In the genomic region with DNA sequence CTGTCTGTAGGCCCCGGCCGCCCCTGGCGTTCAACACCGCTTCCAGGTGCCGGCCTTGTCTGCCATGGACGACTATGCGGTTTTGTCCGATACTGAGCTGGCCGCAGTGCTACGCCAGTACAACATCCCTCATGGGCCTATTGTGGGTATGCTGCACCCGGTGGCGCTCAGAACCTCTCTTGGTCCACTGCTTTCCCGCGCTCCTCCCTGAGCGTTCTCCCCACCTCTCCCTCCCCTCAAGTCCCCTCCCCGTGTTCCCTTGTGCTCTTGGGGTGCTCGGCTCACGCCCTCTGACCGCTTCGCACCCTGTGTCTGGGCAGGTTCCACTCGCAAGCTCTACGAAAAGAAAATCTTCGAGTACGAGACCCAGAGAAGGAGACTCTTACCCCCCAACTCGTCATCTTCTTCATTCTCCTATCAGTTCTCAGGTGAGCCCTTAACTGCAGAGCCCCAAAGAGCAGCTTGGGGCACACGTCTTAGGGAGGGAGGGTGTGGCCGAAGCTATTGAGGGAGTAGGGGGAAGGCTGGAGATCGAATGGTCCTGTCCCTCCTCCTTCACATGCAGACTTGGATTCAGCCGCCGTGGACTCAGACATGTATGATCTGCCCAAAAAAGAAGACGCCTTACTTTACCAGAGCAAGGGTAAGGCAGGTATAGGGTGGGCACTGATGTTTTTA, we compare ENCODE assay signal across 8 mouse cellular contexts. TPM values are rescaled to one million over a fixed set of nuclear protein-coding genes. Genes with fewer than 3 reads are reported as not detected.
DNase-seq lines count a peak whose midpoint lies in the region; ATAC-seq and TF ChIP-seq lines count a peak whose summit lies in the region.

No protein-coding gene starts in this region.

- no peaks in the 10 kb centered on the region for H3K36me3 ChIP-seq in lung, postnatal 0 days (ENCODE audit: insufficient read depth, low read length)
- peaks cover 10% of the 10 kb centered on the region; the same call in 1 of the 2 replicates for H3K36me3 ChIP-seq in embryonic facial prominence, embryonic 15.5 days
- H3K36me3 ChIP-seq in limb, embryonic 10.5 days: peaks cover 34% of the 10 kb centered on the region
- 0 out of 2 replicates have a peak, but pooled peaks cover 25% of the 10 kb centered on the region for H3K36me3 ChIP-seq in neural tube, embryonic 13.5 days

- peak overlapping the region; percentile 91 for H3K27ac ChIP-seq in lung, postnatal 0 days (ENCODE audit: low read length)
- peak overlapping the region; percentile 93 for H3K27ac ChIP-seq in embryonic facial prominence, embryonic 15.5 days (replicated peaks)
- H3K27ac ChIP-seq in limb, embryonic 10.5 days: peak overlapping the region; percentile 91
- H3K27ac ChIP-seq in neural tube, embryonic 13.5 days (replicated peaks): peak overlapping the region; percentile 93

- no peaks in the 10 kb centered on the region for H3K9me3 ChIP-seq in lung, postnatal 0 days (ENCODE audit: low read length)
- H3K9me3 ChIP-seq in embryonic facial prominence, embryonic 15.5 days (replicated peaks): no peaks in the 10 kb centered on the region
- no peaks in the 10 kb centered on the region for H3K9me3 ChIP-seq in limb, embryonic 10.5 days (replicated peaks)
- no peaks in the 10 kb centered on the region for H3K9me3 ChIP-seq in neural tube, embryonic 13.5 days

- TF ChIP-seq CTCF in lung, postnatal 0 days (IDR thresholded peaks at IDR 0.05): no peak

- intact Hi-C loops in left cerebral cortex, postnatal 36 days (cut with DNase I): no loop called here
- intact Hi-C loops in left cerebral cortex, postnatal 25 days (cut with DNase I): loop anchor here (2.0 kb wide), 1 partner anchor 16 kb away; the partner anchor contains the start of gene Rpl10

- H3K9ac ChIP-seq in lung, postnatal 0 days (replicated peaks; ENCODE audit: low read depth): peak overlapping the region; percentile 56
- H3K9ac ChIP-seq in embryonic facial prominence, embryonic 15.5 days: peak overlapping the region; percentile 59
- peak overlapping the region; percentile 81 for H3K9ac ChIP-seq in neural tube, embryonic 13.5 days

- H3K4me3 ChIP-seq in lung, postnatal 0 days (ENCODE audit: low read depth, low read length): peak overlapping the region; percentile 52
- peak overlapping the region; percentile 58 for H3K4me3 ChIP-seq in embryonic facial prominence, embryonic 15.5 days (replicated peaks)
- peak overlapping the region; percentile 66 for H3K4me3 ChIP-seq in limb, embryonic 10.5 days
- peak overlapping the region; percentile 56 for H3K4me3 ChIP-seq in neural tube, embryonic 13.5 days

- peak overlapping the region; percentile 67 for H3K4me2 ChIP-seq in lung, postnatal 0 days (replicated peaks; ENCODE audit: low read depth, low read length)
- H3K4me2 ChIP-seq in embryonic facial prominence, embryonic 15.5 days (replicated peaks): peak overlapping the region; percentile 52
- peak overlapping the region; percentile 70 for H3K4me2 ChIP-seq in neural tube, embryonic 13.5 days

- no peaks in the 10 kb centered on the region for H3K4me1 ChIP-seq in lung, postnatal 0 days (ENCODE audit: insufficient read depth, low read depth, low read length)
- H3K4me1 ChIP-seq in embryonic facial prominence, embryonic 15.5 days: no peaks in the 10 kb centered on the region
- H3K4me1 ChIP-seq in limb, embryonic 10.5 days: peaks cover 4% of the 10 kb centered on the region
- peaks cover 6% of the 10 kb centered on the region for H3K4me1 ChIP-seq in neural tube, embryonic 13.5 days (replicated peaks)

- peak; percentile 41 for DNase-seq in lung, postnatal 0 days (ENCODE audit: low spot score)
- DNase-seq in lung, adult 18-20 months: no peak
- no peak for DNase-seq in limb, embryonic 10.5 days (ENCODE audit: low spot score)
- no peak for DNase-seq in left cerebral cortex, adult 9 months (ENCODE audit: low spot score in 2 of 2)
- DNase-seq in left cerebral cortex, postnatal 36 days (ENCODE audit: low spot score in 2 of 2): no peak
- DNase-seq in left cerebral cortex, postnatal 25 days (ENCODE audit: low spot score in 2 of 2): no peak

- no peak for TF ChIP-seq EP300 in lung, postnatal 0 days (IDR thresholded peaks at IDR 0.05)

- 19% methylated on average over 26 of the region's 31 CpGs for WGBS in lung, postnatal 0 days
- WGBS in embryonic facial prominence, embryonic 15.5 days: 20% methylated on average over 31 of the region's 31 CpGs
- 14% methylated on average over 29 of the region's 31 CpGs for WGBS in limb, embryonic 10.5 days
- WGBS in neural tube, embryonic 13.5 days: 30% methylated on average over 31 of the region's 31 CpGs

- no peaks in the 10 kb centered on the region for H3K27me3 ChIP-seq in lung, postnatal 0 days (replicated peaks; ENCODE audit: insufficient read depth, low read length)
- no peaks in the 10 kb centered on the region for H3K27me3 ChIP-seq in embryonic facial prominence, embryonic 15.5 days
- H3K27me3 ChIP-seq in limb, embryonic 10.5 days (ENCODE audit: low read depth, poor library complexity, severe bottlenecking): peaks cover 13% of the 10 kb centered on the region; the same call in 1 of the 2 replicates
- no peaks in the 10 kb centered on the region for H3K27me3 ChIP-seq in neural tube, embryonic 13.5 days

- ATAC-seq in lung, postnatal 0 days: peak; percentile 46
- no peak; the same call in 1 of the 2 replicates for ATAC-seq in embryonic facial prominence, embryonic 15.5 days (ENCODE audit: insufficient number of reproducible peaks, low FRiP score, low TSS enrichment, low read depth)
- ATAC-seq in neural tube, embryonic 13.5 days (ENCODE audit: low read depth): peak; percentile 75

RNA-seq across cellular contexts. Expression of gene Emd, which starts 0.5 kb away (rescaled TPM):
- 16.1 and 18.6 TPM in 2 replicates for polyA plus RNA-seq in lung, postnatal 0 days (2015; fragmentation: Nextera tagmentation; extraction: Ambion mirVana)
- polyA plus RNA-seq in embryonic facial prominence, embryonic 15.5 days (2015; fragmentation: Nextera tagmentation; extraction: Ambion mirVana): 26.5 and 28.8 TPM in 2 replicates
- 25.2 and 29.8 TPM in 2 replicates for polyA plus RNA-seq in limb, embryonic 10.5 days (2016; fragmentation: Nextera tagmentation; extraction: Ambion mirVana)
- polyA plus RNA-seq in neural tube, embryonic 13.5 days (2015; fragmentation: Nextera tagmentation; extraction: Ambion mirVana): 16.3 and 16.6 TPM in 2 replicates
- total RNA-seq in left cerebral cortex, postnatal 36 days (2021): 10 to 100 TPM; 33.6 to 39.0 TPM
- total RNA-seq in left cerebral cortex, postnatal 25 days (2021): 10 to 100 TPM; 31.4 to 38.9 TPM

RNA-seq across cellular contexts. Expression of gene Flna, which starts 5.4 kb away (rescaled TPM):
- polyA plus RNA-seq in lung, postnatal 0 days (2015; fragmentation: Nextera tagmentation; extraction: Ambion mirVana): 171 and 179 TPM in 2 replicates
- 226 and 234 TPM in 2 replicates for polyA plus RNA-seq in embryonic facial prominence, embryonic 15.5 days (2015; fragmentation: Nextera tagmentation; extraction: Ambion mirVana)
- 273 and 333 TPM in 2 replicates for polyA plus RNA-seq in limb, embryonic 10.5 days (2016; fragmentation: Nextera tagmentation; extraction: Ambion mirVana)
- polyA plus RNA-seq in neural tube, embryonic 13.5 days (2015; fragmentation: Nextera tagmentation; extraction: Ambion mirVana): 90.3 and 102 TPM in 2 replicates
- 10 to 100 TPM; 57.5 to 74.0 TPM for total RNA-seq in left cerebral cortex, postnatal 36 days (2021)
- 10 to 100 TPM; 65.4 to 68.3 TPM for total RNA-seq in left cerebral cortex, postnatal 25 days (2021)

RNA-seq across cellular contexts. Expression of gene Rpl10, which starts 15.6 kb away (rescaled TPM):
- 661 and 759 TPM in 2 replicates for polyA plus RNA-seq in lung, postnatal 0 days (2015; fragmentation: Nextera tagmentation; extraction: Ambion mirVana)
- 678 and 798 TPM in 2 replicates for polyA plus RNA-seq in embryonic facial prominence, embryonic 15.5 days (2015; fragmentation: Nextera tagmentation; extraction: Ambion mirVana)
- polyA plus RNA-seq in limb, embryonic 10.5 days (2016; fragmentation: Nextera tagmentation; extraction: Ambion mirVana): 862 and 901 TPM in 2 replicates
- polyA plus RNA-seq in neural tube, embryonic 13.5 days (2015; fragmentation: Nextera tagmentation; extraction: Ambion mirVana): 582 and 609 TPM in 2 replicates
- total RNA-seq in left cerebral cortex, postnatal 36 days (2021): 100 to 1,000 TPM; 182 to 197 TPM
- 100 to 1,000 TPM; 137 to 162 TPM for total RNA-seq in left cerebral cortex, postnatal 25 days (2021)

RNA-seq across cellular contexts. Expression of gene Taz, which starts 26.7 kb away (rescaled TPM):
- 82.7 and 84.9 TPM in 2 replicates for polyA plus RNA-seq in lung, postnatal 0 days (2015; fragmentation: Nextera tagmentation; extraction: Ambion mirVana)
- 98.0 and 103 TPM in 2 replicates for polyA plus RNA-seq in embryonic facial prominence, embryonic 15.5 days (2015; fragmentation: Nextera tagmentation; extraction: Ambion mirVana)
- 69.0 and 80.5 TPM in 2 replicates for polyA plus RNA-seq in limb, embryonic 10.5 days (2016; fragmentation: Nextera tagmentation; extraction: Ambion mirVana)
- 80.2 and 86.0 TPM in 2 replicates for polyA plus RNA-seq in neural tube, embryonic 13.5 days (2015; fragmentation: Nextera tagmentation; extraction: Ambion mirVana)
- 10 to 100 TPM; 49.7 to 64.0 TPM for total RNA-seq in left cerebral cortex, postnatal 36 days (2021)
- 10 to 100 TPM; 48.5 to 55.5 TPM for total RNA-seq in left cerebral cortex, postnatal 25 days (2021)

RNA-seq across cellular contexts. Expression of gene Dnase1l1, which starts 27.1 kb away (rescaled TPM):
- polyA plus RNA-seq in lung, postnatal 0 days (2015; fragmentation: Nextera tagmentation; extraction: Ambion mirVana): 27.7 and 33.0 TPM in 2 replicates
- 16.8 and 20.1 TPM in 2 replicates for polyA plus RNA-seq in embryonic facial prominence, embryonic 15.5 days (2015; fragmentation: Nextera tagmentation; extraction: Ambion mirVana)
- polyA plus RNA-seq in limb, embryonic 10.5 days (2016; fragmentation: Nextera tagmentation; extraction: Ambion mirVana): 3.4 and 5.0 TPM in 2 replicates
- 3.4 and 4.5 TPM in 2 replicates for polyA plus RNA-seq in neural tube, embryonic 13.5 days (2015; fragmentation: Nextera tagmentation; extraction: Ambion mirVana)
- 1 to 10 TPM; 2.0 to 2.3 TPM for total RNA-seq in left cerebral cortex, postnatal 36 days (2021)
- 1 to 10 TPM; 2.1 to 2.3 TPM for total RNA-seq in left cerebral cortex, postnatal 25 days (2021)
